Mouse (Mus musculus): Measurements from ENCODE around the gene Zfp148.
A peak's percentile ranks its signal among the peaks of the same experiment; 100 is the strongest.

The Zfp148 gene

GRCm38 (mm10) chr16:33379944-33380881 lies at the start of gene Zfp148:
TSS of gene Zfp148 (plus strand) at chr16:33380836.
- DNase-seq (ENCODE audit: low read depth, low spot score): peak; percentile 84

GRCm38 (mm10) chr16:33333015-33333414 lies 47.6 kb upstream of the Zfp148 start:
- DNase-seq (ENCODE audit: low read depth, low spot score): no peak

- peak; percentile 43 for DNase-seq (ENCODE audit: low read depth, low spot score)
Measured at GRCm38 (mm10) chr16:33337177-33337576, 43.5 kb upstream of the Zfp148 start.

GRCm38 (mm10) chr16:33337681-33338080 lies 43.0 kb upstream of the Zfp148 start:
- no peak for DNase-seq (ENCODE audit: low read depth, low spot score)

- DNase-seq (ENCODE audit: low read depth, low spot score): no peak
Measured at GRCm38 (mm10) chr16:33338492-33338891, 42.1 kb upstream of the Zfp148 start.

- no peak for DNase-seq (ENCODE audit: low read depth, low spot score)
Measured at GRCm38 (mm10) chr16:33339476-33339875, 41.2 kb upstream of the Zfp148 start.

GRCm38 (mm10) chr16:33342356-33342755 lies 38.3 kb upstream of the Zfp148 start:
- no peak for DNase-seq (ENCODE audit: low read depth, low spot score)

- DNase-seq (ENCODE audit: low read depth, low spot score): no peak
Measured at GRCm38 (mm10) chr16:33343106-33343505, 37.5 kb upstream of the Zfp148 start.

- DNase-seq (ENCODE audit: low read depth, low spot score): no peak
Measured at GRCm38 (mm10) chr16:33343601-33344000, 37.0 kb upstream of the Zfp148 start.

GRCm38 (mm10) chr16:33344379-33344778 lies 36.3 kb upstream of the Zfp148 start:
- DNase-seq (ENCODE audit: low read depth, low spot score): no peak

- DNase-seq (ENCODE audit: low read depth, low spot score): no peak
Measured at GRCm38 (mm10) chr16:33344875-33345274, 35.8 kb upstream of the Zfp148 start.

- DNase-seq (ENCODE audit: low read depth, low spot score): no peak
Measured at GRCm38 (mm10) chr16:33346376-33346775, 34.3 kb upstream of the Zfp148 start.

GRCm38 (mm10) chr16:33347134-33347533 lies 33.5 kb upstream of the Zfp148 start:
- no peak for DNase-seq (ENCODE audit: low read depth, low spot score)

- no peak for DNase-seq (ENCODE audit: low read depth, low spot score)
Measured at GRCm38 (mm10) chr16:33357805-33358204, 22.8 kb upstream of the Zfp148 start.

- DNase-seq (ENCODE audit: low read depth, low spot score): no peak
Measured at GRCm38 (mm10) chr16:33365772-33366171, 14.9 kb upstream of the Zfp148 start.

GRCm38 (mm10) chr16:33368632-33369031 lies 12.0 kb upstream of the Zfp148 start:
- DNase-seq (ENCODE audit: low read depth, low spot score): no peak

GRCm38 (mm10) chr16:33370836-33371235 lies 9.8 kb upstream of the Zfp148 start:
- DNase-seq (ENCODE audit: low read depth, low spot score): no peak

- DNase-seq (ENCODE audit: low read depth, low spot score): no peak
Measured at GRCm38 (mm10) chr16:33372611-33373010, 8.0 kb upstream of the Zfp148 start.

GRCm38 (mm10) chr16:33373326-33373725 lies 7.3 kb upstream of the Zfp148 start:
- no peak for DNase-seq (ENCODE audit: low read depth, low spot score)

- DNase-seq (ENCODE audit: low read depth, low spot score): no peak
Measured at GRCm38 (mm10) chr16:33376266-33376665, 4.4 kb upstream of the Zfp148 start.

- no peak for DNase-seq (ENCODE audit: low read depth, low spot score)
Measured at GRCm38 (mm10) chr16:33379219-33379943, 1.3 kb upstream of the Zfp148 start.

GRCm38 (mm10) chr16:33380882-33381613 lies 412 bp downstream of the Zfp148 start:
- DNase-seq (ENCODE audit: low read depth, low spot score): peak; percentile 25
